Comparison of ENCODE assay signal across 13 mouse cellular contexts in genomic region chr2:151037292-151037691, GRCm38 (mm10). TPM values are rescaled to one million over a fixed set of nuclear protein-coding genes. Genes with fewer than 3 reads are reported as not detected.
DNase-seq lines count a peak whose midpoint lies in the region; ATAC-seq and TF ChIP-seq lines count a peak whose summit lies in the region.
"Had no signal": no experiment of that assay in that cellular context is flagged by ENCODE, and none has a peak within 500 bp of the region (broad histone marks: within the 10 kb centered on the region; RNA-seq: fewer than 3 reads in every experiment).

No protein-coding gene starts in this region.

- no peak for TF ChIP-seq RAD21 in MEL (IDR thresholded peaks at IDR 0.05; ENCODE audit: low read depth, low read length)

- no peak for ATAC-seq in hindbrain, postnatal 0 days
- no peak for ATAC-seq in hindbrain, embryonic 13.5 days (ENCODE audit: low FRiP score)
- no peak for ATAC-seq in midbrain, embryonic 12.5 days (ENCODE audit: low FRiP score, low read depth)
- ATAC-seq in cerebellum, adult (ENCODE audit: insufficient number of reproducible peaks, low FRiP score, low TSS enrichment): no peak

- H3K4me3 ChIP-seq in hindbrain, postnatal 0 days (ENCODE audit: low read length): no peak overlapping the region
- H3K4me3 ChIP-seq in hindbrain, embryonic 13.5 days: no peak overlapping the region
- H3K4me3 ChIP-seq in MEL (ENCODE audit: control insufficient read depth in 1 of 2, insufficient read depth in 1 of 2, low read depth in 2 of 2, low read length in 2 of 2): peak overlapping the region; percentile 83 to 97; a peak in 3 of 4 replicates
- H3K4me3 ChIP-seq in erythroblast, embryonic 14.5 days (replicated peaks): peak overlapping the region; percentile 92
- no peak overlapping the region for H3K4me3 ChIP-seq in midbrain, embryonic 12.5 days

- no peak for TF ChIP-seq POLR2A in MEL (IDR thresholded peaks at IDR 0.05; ENCODE audit: control insufficient read depth in 1 of 2, insufficient read depth in 1 of 2, low read depth in 1 of 2, low read length in 2 of 2, poor library complexity in 1 of 2)

- H3K9me3 ChIP-seq in hindbrain, postnatal 0 days (ENCODE audit: low read length): no peaks in the 10 kb centered on the region
- H3K9me3 ChIP-seq in hindbrain, embryonic 13.5 days: no peaks in the 10 kb centered on the region
- H3K9me3 ChIP-seq in MEL (replicated peaks; ENCODE audit: insufficient read depth, low read length): no peaks in the 10 kb centered on the region
- H3K9me3 ChIP-seq in erythroblast, embryonic 14.5 days (ENCODE audit: control insufficient read depth, low read length): no peaks in the 10 kb centered on the region
- no peaks in the 10 kb centered on the region for H3K9me3 ChIP-seq in midbrain, embryonic 12.5 days

- no peak overlapping the region for H3K4me2 ChIP-seq in hindbrain, postnatal 0 days (ENCODE audit: low read depth, low read length)
- H3K4me2 ChIP-seq in hindbrain, embryonic 13.5 days: no peak overlapping the region
- H3K4me2 ChIP-seq in midbrain, embryonic 12.5 days (replicated peaks): peak overlapping the region; percentile 63; the same call in 1 of the 2 replicates

- TF ChIP-seq CTCF in hindbrain, postnatal 0 days (IDR thresholded peaks at IDR 0.05; ENCODE audit: low read depth): no peak
- no peak for TF ChIP-seq CTCF in MEL (IDR thresholded peaks at IDR 0.05 in 2 of 3, conservative IDR thresholded peaks at IDR 0.05 in 1 of 3; ENCODE audit: control insufficient read depth in 1 of 3, insufficient read depth in 1 of 3, low read depth in 2 of 3, low read length in 3 of 3, poor library complexity in 1 of 3, severe bottlenecking in 1 of 3)

- DNase-seq in hindbrain, postnatal 0 days (ENCODE audit: low spot score): no peak
- no peak for DNase-seq in MEL (ENCODE audit: low read depth, low spot score)
- DNase-seq in adrenal gland, adult 8-10 months: no peak
- DNase-seq in urinary bladder, postnatal 14 days (ENCODE audit: low spot score): no peak
- DNase-seq: gastrocnemius, postnatal 14 days; lung, postnatal 36 days; spleen, adult 18-20 months; thymus, postnatal 36 days had no signal

- 0 out of 2 replicates have a peak, but pooled peaks cover 9% of the 10 kb centered on the region for H3K4me1 ChIP-seq in hindbrain, postnatal 0 days (ENCODE audit: insufficient read depth, low read length)
- peaks cover 18% of the 10 kb centered on the region for H3K4me1 ChIP-seq in hindbrain, embryonic 13.5 days (replicated peaks)
- H3K4me1 ChIP-seq in MEL (ENCODE audit: control insufficient read depth in 1 of 2, insufficient read depth in 2 of 2, low read length in 2 of 2): peaks cover 13 to 14% of the 10 kb centered on the region in 2 experiments
- H3K4me1 ChIP-seq in erythroblast, embryonic 14.5 days (ENCODE audit: control insufficient read depth): peaks cover 67% of the 10 kb centered on the region
- peaks cover 16% of the 10 kb centered on the region for H3K4me1 ChIP-seq in midbrain, embryonic 12.5 days

- H3K36me3 ChIP-seq in hindbrain, postnatal 0 days (ENCODE audit: insufficient read depth, low read length): no peaks in the 10 kb centered on the region
- H3K36me3 ChIP-seq in hindbrain, embryonic 13.5 days: no peaks in the 10 kb centered on the region
- H3K36me3 ChIP-seq in MEL (ENCODE audit: control insufficient read depth in 1 of 2, insufficient read depth in 2 of 2, low read length in 2 of 2): peaks cover 2 to 27% of the 10 kb centered on the region in 2 experiments; a peak in 3 of 4 replicates
- peaks cover 45% of the 10 kb centered on the region for H3K36me3 ChIP-seq in erythroblast, embryonic 14.5 days (ENCODE audit: control insufficient read depth)
- H3K36me3 ChIP-seq in midbrain, embryonic 12.5 days: no peaks in the 10 kb centered on the region

- H3K27me3 ChIP-seq in hindbrain, postnatal 0 days (ENCODE audit: insufficient read depth, low read length): no peaks in the 10 kb centered on the region
- no peaks in the 10 kb centered on the region for H3K27me3 ChIP-seq in hindbrain, embryonic 13.5 days
- H3K27me3 ChIP-seq in MEL (ENCODE audit: control insufficient read depth in 1 of 2, insufficient read depth in 2 of 2, low read length in 2 of 2): no peaks in the 10 kb centered on the region
- no peaks in the 10 kb centered on the region for H3K27me3 ChIP-seq in erythroblast, embryonic 14.5 days (ENCODE audit: control insufficient read depth)
- no peaks in the 10 kb centered on the region for H3K27me3 ChIP-seq in midbrain, embryonic 12.5 days

- 0 out of 2 replicates have a peak overlapping the region, but pooled peaks have one; percentile 85 for H3K9ac ChIP-seq in hindbrain, postnatal 0 days (replicated peaks; ENCODE audit: low read length)
- no peak overlapping the region for H3K9ac ChIP-seq in hindbrain, embryonic 13.5 days
- no peak overlapping the region; the same call in 1 of the 2 replicates for H3K9ac ChIP-seq in MEL (ENCODE audit: control insufficient read depth, low read depth, low read length, poor library complexity, severe bottlenecking)
- H3K9ac ChIP-seq in midbrain, embryonic 12.5 days (replicated peaks): no peak overlapping the region

- 96% methylated on average over 1 of the region's 1 CpGs for WGBS in hindbrain, postnatal 0 days
- 95% methylated on average over 1 of the region's 1 CpGs for WGBS in hindbrain, embryonic 13.5 days
- 95% methylated on average over 1 of the region's 1 CpGs for WGBS in midbrain, embryonic 12.5 days

- no peak overlapping the region for H3K27ac ChIP-seq in hindbrain, postnatal 0 days
- no peak overlapping the region for H3K27ac ChIP-seq in hindbrain, embryonic 13.5 days
- no peak overlapping the region for H3K27ac ChIP-seq in MEL (ENCODE audit: control insufficient read depth, low read depth, low read length)
- H3K27ac ChIP-seq in midbrain, embryonic 12.5 days (replicated peaks): no peak overlapping the region

- peaks cover 37% of the 10 kb centered on the region for H3K79me2 ChIP-seq in MEL (ENCODE audit: control insufficient read depth, insufficient read depth, low read length, poor library complexity)

- TF ChIP-seq EP300 in MEL (IDR thresholded peaks at IDR 0.05; ENCODE audit: low read depth in 1 of 2, low read length in 2 of 2): no peak

TF ChIP-seq in MEL, 35 proteins besides CTCF, POLR2A, EP300 and RAD21:
- TF ChIP-seq USF2 (IDR thresholded peaks at IDR 0.05; ENCODE audit: borderline replicate concordance in 1 of 2, insufficient read depth in 1 of 2, low read depth in 1 of 2, low read length in 2 of 2): no peak
- TF ChIP-seq GATA1 (IDR thresholded peaks at IDR 0.05; ENCODE audit: low read depth, low read length): peak; percentile 5; the same call in 1 of the 2 replicates
- TF ChIP-seq TCF12 (IDR thresholded peaks at IDR 0.05; ENCODE audit: low read depth, low read length): 0 out of 2 replicates have a peak, but pooled peaks have one; percentile 15
- 0 out of 2 replicates have a peak, but pooled peaks have one; percentile 21 for TF ChIP-seq TAL1 (IDR thresholded peaks at IDR 0.05; ENCODE audit: low read length)
- TF ChIP-seq MAZ (IDR thresholded peaks at IDR 0.05; ENCODE audit: low read depth, low read length): no peak

RNA-seq across cellular contexts. Expression of gene Ninl, which starts 1.9 kb away (rescaled TPM):
- 3.1 and 7.3 TPM in 2 replicates for total RNA-seq in hindbrain, postnatal 0 days (2014; rRNA removed)
- 2.7 and 3.2 TPM in 2 replicates for polyA plus RNA-seq in hindbrain, postnatal 0 days (2015; fragmentation: Nextera tagmentation; extraction: Ambion mirVana)
- 5.0 and 6.8 TPM in 2 replicates for polyA plus RNA-seq in hindbrain, embryonic 13.5 days (2015; fragmentation: Nextera tagmentation; extraction: Ambion mirVana)
- total RNA-seq in MEL (2012; rRNA removed): 9.8 and 11.6 TPM in 2 replicates
- 10 to 100 TPM in 1 of 2 experiments, not detected in 1; 16.8 TPM for polyA plus RNA-seq in MEL (2012; ENCODE audit: insufficient read depth in 1 of 2, insufficient read length in 2 of 2, low read depth in 1 of 2, low replicate concordance in 2 of 2, missing spikeins in 1 of 2)
- polyA plus RNA-seq in erythroblast, embryonic 14.5 days (2012): 2.4 and 3.2 TPM in 2 replicates
- polyA plus RNA-seq in midbrain, embryonic 12.5 days (2016; fragmentation: Nextera tagmentation; extraction: Ambion mirVana): 14.5 and 16.0 TPM in 2 replicates
- total RNA-seq in adrenal gland, adult 8-10 months (2022): 10 to 100 TPM; 22.3 to 36.1 (median 28.0) TPM

RNA-seq across cellular contexts. Expression of gene Nanp, which starts 1.9 kb away (rescaled TPM):
- 10.2 and 11.8 TPM in 2 replicates for total RNA-seq in hindbrain, postnatal 0 days (2014; rRNA removed)
- polyA plus RNA-seq in hindbrain, postnatal 0 days (2015; fragmentation: Nextera tagmentation; extraction: Ambion mirVana): 39.0 and 39.3 TPM in 2 replicates
- 32.8 and 33.2 TPM in 2 replicates for polyA plus RNA-seq in hindbrain, embryonic 13.5 days (2015; fragmentation: Nextera tagmentation; extraction: Ambion mirVana)
- 24.7 and 25.4 TPM in 2 replicates for total RNA-seq in MEL (2012; rRNA removed)
- polyA plus RNA-seq in MEL (2012; ENCODE audit: insufficient read depth in 1 of 2, insufficient read length in 2 of 2, low read depth in 1 of 2, low replicate concordance in 2 of 2, missing spikeins in 1 of 2): 10 to 100 TPM in 1 of 2 experiments, not detected in 1; 14.6 TPM
- polyA plus RNA-seq in erythroblast, embryonic 14.5 days (2012): 2.4 and 4.6 TPM in 2 replicates
- polyA plus RNA-seq in midbrain, embryonic 12.5 days (2016; fragmentation: Nextera tagmentation; extraction: Ambion mirVana): 38.6 and 40.8 TPM in 2 replicates
- total RNA-seq in adrenal gland, adult 8-10 months (2022): 10 to 100 TPM; 10.8 to 17.5 (median 17.0) TPM

RNA-seq across cellular contexts. Expression of gene Gm14151, which starts 54.9 kb away (rescaled TPM):
- total RNA-seq in hindbrain, postnatal 0 days (2014; rRNA removed): not detected in 2 replicates
- polyA plus RNA-seq in hindbrain, postnatal 0 days (2015; fragmentation: Nextera tagmentation; extraction: Ambion mirVana): not detected in 2 replicates
- not detected in 2 replicates for polyA plus RNA-seq in hindbrain, embryonic 13.5 days (2015; fragmentation: Nextera tagmentation; extraction: Ambion mirVana)
- not detected in 2 replicates for total RNA-seq in MEL (2012; rRNA removed)
- not detected for polyA plus RNA-seq in MEL (2012; ENCODE audit: insufficient read depth in 1 of 2, insufficient read length in 2 of 2, low read depth in 1 of 2, low replicate concordance in 2 of 2, missing spikeins in 1 of 2)
- 0.02 TPM in 1 of 2 replicates, not detected in the other for polyA plus RNA-seq in erythroblast, embryonic 14.5 days (2012)
- polyA plus RNA-seq in midbrain, embryonic 12.5 days (2016; fragmentation: Nextera tagmentation; extraction: Ambion mirVana): not detected in 2 replicates
- total RNA-seq in adrenal gland, adult 8-10 months (2022): not detected
- total RNA-seq: gastrocnemius, postnatal 14 days; layer of hippocampus, postnatal 25 days had no signal

Comparison
In these comparisons a context has a peak if more than half of its experiments do, and no peak if none do; other contexts are left out.
1. H3K4me3 ChIP-seq: peak in MEL (2 of 2) and erythroblast, embryonic 14.5 days (single experiment); none in hindbrain, postnatal 0 days (single experiment), hindbrain, embryonic 13.5 days (single experiment) and midbrain, embryonic 12.5 days (single experiment).